Mouse (Mus musculus) liver, adult 2 months (tissue): Measurements from ENCODE around the gene Fscn2. TPM values are rescaled to one million over a fixed set of nuclear protein-coding genes. Genes with fewer than 3 reads are reported as not detected.
A peak's percentile ranks its signal among the peaks of the same experiment; 100 is the strongest.
"Not testable (repeated sequence)": the region's sequence is repeated elsewhere in the genome, so short reads cannot be mapped to it uniquely, and the experiment has no call there.

Source experiments
- DNase-seq: peaks from one replicate; pipeline ENCODE4 v3.0.0-alpha.2; 2011; ENCODE audit warnings: low read depth, low spot score; ENCODE audit errors: extremely low read depth
- H3K27ac ChIP-seq: fragments of 200-500 bp; replicated peaks from 2 replicates; pipeline ENCODE4 v1.5.1; 2012; ENCODE audit warnings: low read depth, mild to moderate bottlenecking, control low read depth, inconsistent platforms, low read length; ENCODE audit not compliant: insufficient read depth
- H3K27me3 ChIP-seq: fragments of 200-500 bp; 2 replicates; pipeline ENCODE4 v1.6.1; 2012; ENCODE audit warnings: mild to moderate bottlenecking, moderate library complexity, low read length, inconsistent platforms; ENCODE audit not compliant: control insufficient read depth, insufficient read depth
- H3K36me3 ChIP-seq: fragments of 200-500 bp; 2 replicates; pipeline ENCODE4 v1.6.1; 2012; ENCODE audit warnings: low read length, inconsistent platforms; ENCODE audit not compliant: control insufficient read depth, insufficient read depth
- H3K4me1 ChIP-seq: fragments of 200-500 bp; 2 replicates; pipeline ENCODE4 v1.6.1; 2011; ENCODE audit warnings: low read length; ENCODE audit not compliant: control insufficient read depth, insufficient read depth
- H3K4me3 ChIP-seq: fragments of 200-500 bp; 2 replicates; pipeline ENCODE4 v1.5.1; 2011; ENCODE audit warnings: low read depth, mild to moderate bottlenecking, control low read depth, low read length, moderate library complexity; ENCODE audit not compliant: insufficient read depth
- H3K79me2 ChIP-seq: fragments of 200-500 bp; 2 replicates; pipeline ENCODE4 v1.6.1; 2012; ENCODE audit warnings: inconsistent platforms, mild to moderate bottlenecking, low read length, moderate library complexity; ENCODE audit not compliant: control insufficient read depth, insufficient read depth
- H3K9ac ChIP-seq: fragments of 200-500 bp; 2 replicates; pipeline ENCODE4 v1.6.1; 2012; ENCODE audit warnings: low read depth, mild to moderate bottlenecking, control low read depth, inconsistent platforms, low read length
- CTCF ChIP-seq: fragments of 200-500 bp; IDR thresholded peaks from 2 replicates; pipeline ENCODE4 v1.5.1; 2011; ENCODE audit warnings: low read depth, low read length, control low read depth
- POLR2A ChIP-seq: fragments of 200-500 bp; IDR thresholded peaks from 2 replicates; pipeline ENCODE4 v1.6.1; 2011; ENCODE audit warnings: low read length, control low read depth; ENCODE audit not compliant: insufficient read depth; ENCODE audit errors: extremely low read depth
- WGBS: fragments of 180-500 bp; shearing (Covaris S2); methylation state at CpG from one replicate; pipeline ENCODE4 v1.1.7; 2018; 5-methylcytosine and 5-hydroxymethylcytosine counted together
- polyA plus RNA-seq: library from polyadenylated mRNA; depleted of rRNA; stranded (reverse); fragments of >200 nt; gene quantifications from 2 replicates; pipeline ENCODE4 v1.2.3, GENCODE M21; 2012
- total RNA-seq: library from RNA; depleted of rRNA; stranded (reverse); fragments of >200 nt; gene quantifications from 2 replicates; pipeline ENCODE4 v1.2.3, GENCODE M21; 2014

The Fscn2 gene
- total and polyA plus RNA-seq, 2 experiments = not detected

DNA sequence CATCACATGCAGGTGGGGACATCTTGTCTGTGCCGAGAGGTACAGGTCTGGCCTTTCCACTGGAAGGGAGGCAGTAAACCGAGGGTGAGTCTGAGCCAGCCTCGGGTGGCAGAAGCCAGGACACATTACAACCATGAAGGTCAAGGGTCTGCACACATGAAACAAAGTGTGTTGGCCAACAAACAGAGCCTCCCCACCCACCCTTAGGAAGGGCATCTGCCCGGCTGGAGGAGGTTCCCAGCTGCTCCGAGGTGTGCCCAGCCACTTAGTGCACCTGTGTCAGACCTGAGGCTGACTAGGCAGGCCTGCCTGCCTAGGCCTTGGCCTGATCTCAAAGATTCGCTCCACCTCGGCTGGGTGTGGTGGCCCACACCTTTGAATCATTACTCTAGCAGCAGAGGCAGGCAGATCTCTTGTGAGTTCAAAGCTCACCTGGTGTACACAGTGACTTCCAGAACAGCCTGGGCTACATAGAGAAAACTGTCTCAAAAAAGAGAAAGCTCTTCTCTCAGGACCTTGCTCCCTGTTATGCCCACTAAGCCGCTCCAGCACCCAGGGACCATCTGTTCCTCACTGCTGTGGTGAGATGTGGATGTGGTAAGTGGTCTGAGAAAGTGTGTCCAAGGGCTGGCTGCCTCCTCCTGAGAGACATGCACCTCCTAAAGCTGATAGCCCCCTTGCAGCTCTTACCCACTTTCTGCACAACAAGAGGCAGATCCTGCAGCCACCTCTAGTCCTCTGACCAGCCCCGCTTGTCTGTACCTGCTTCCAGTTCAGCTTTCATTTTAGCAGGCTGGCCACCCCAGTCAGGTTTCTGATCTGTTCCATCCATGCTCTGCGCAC is 9.9 kb upstream of the Fscn2 start:
- H3K79me2 ChIP-seq = peaks cover 5% of the 10 kb centered on the region
- H3K27ac ChIP-seq = no peak overlapping the region
- H3K36me3 ChIP-seq = peaks cover 2% of the 10 kb centered on the region; the same call in 1 of the 2 replicates
- H3K4me1 ChIP-seq = peaks cover 14% of the 10 kb centered on the region
- DNase-seq = no peak
- TF ChIP-seq POLR2A (no peak), CTCF (no peak)
- H3K4me3 ChIP-seq = no peak overlapping the region
- no peaks in the 10 kb centered on the region for H3K27me3 ChIP-seq
- H3K9ac ChIP-seq = no peak overlapping the region
- 89% methylated on average over 10 of the region's 10 CpGs for whole genome bisulfite sequencing

GRCm38 (mm10) chr11:120352093-120352350 is 9.3 kb upstream of the Fscn2 start:
- WGBS = 94% methylated on average over 5 of the region's 5 CpGs
- H3K36me3 ChIP-seq, H3K27me3 ChIP-seq, H3K79me2 ChIP-seq, H3K27ac ChIP-seq, DNase-seq, H3K9ac ChIP-seq, H3K4me3 ChIP-seq: not testable (repeated sequence)
- H3K4me1 ChIP-seq = peaks cover 13% of the 10 kb centered on the region

- H3K27me3 ChIP-seq = no peaks in the 10 kb centered on the region
- peaks cover 9% of the 10 kb centered on the region; the same call in 1 of the 2 replicates for H3K4me1 ChIP-seq
- H3K27ac ChIP-seq = peak overlapping the region; percentile 22
- 58% methylated on average over 13 of the region's 13 CpGs for WGBS
- no peak overlapping the region for H3K4me3 ChIP-seq
- TF ChIP-seq CTCF (no peak), POLR2A (no peak)
- H3K36me3 ChIP-seq = no peaks in the 10 kb centered on the region
- H3K79me2 ChIP-seq = peaks cover 5% of the 10 kb centered on the region
- no peak for DNase-seq
- H3K9ac ChIP-seq = no peak overlapping the region
Observed at GRCm38 (mm10) chr11:120352571-120353290, 8.6 kb upstream of the Fscn2 start.

DNA sequence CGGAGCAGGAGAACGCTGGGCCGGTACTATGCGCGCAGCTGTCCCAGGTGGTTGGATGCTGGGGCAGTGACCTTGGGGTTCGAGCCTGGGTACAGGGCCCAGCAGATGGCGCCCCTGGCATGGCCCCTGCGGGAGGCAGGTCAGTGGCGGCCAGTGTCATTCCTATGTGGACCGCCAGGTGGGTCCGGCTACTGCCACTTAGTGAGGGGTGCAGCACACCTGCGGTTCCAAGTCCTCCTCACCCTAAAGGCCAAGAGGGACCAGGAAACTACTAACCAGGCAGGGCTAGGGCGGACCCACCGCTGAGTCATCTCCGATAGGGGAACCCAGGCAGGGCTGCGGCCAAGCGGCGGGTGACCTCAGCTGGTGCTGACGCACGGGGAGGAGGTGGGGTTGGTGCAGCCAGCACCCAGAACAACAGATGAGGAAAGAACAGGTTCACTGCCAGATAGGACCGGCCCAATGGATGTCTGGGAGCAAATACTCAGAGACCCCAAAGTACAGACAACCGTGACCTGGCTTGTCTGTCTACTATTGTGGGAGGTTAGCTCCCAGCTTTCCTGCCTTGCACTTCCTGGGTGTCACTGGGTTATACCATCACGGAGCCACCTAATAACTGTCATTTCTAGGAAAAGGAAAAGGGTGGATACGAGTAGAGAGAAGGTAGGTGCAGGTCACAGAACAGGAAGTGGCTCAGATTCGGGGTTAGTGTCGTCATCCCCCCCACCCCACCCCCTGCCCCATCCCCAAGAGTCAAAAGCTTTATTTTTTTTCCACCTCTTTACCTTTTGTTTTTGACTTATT is 7.6 kb upstream of the Fscn2 start:
- peaks cover 9% of the 10 kb centered on the region; the same call in 1 of the 2 replicates for H3K4me1 ChIP-seq
- H3K9ac ChIP-seq = peak overlapping the region; percentile 48
- H3K79me2 ChIP-seq = no peaks in the 10 kb centered on the region
- peak; percentile 77 for DNase-seq
- 5% methylated on average over 26 of the region's 26 CpGs for WGBS
- H3K4me3 ChIP-seq = peak overlapping the region; percentile 43
- TF ChIP-seq POLR2A = no peak
- peak; percentile 91 for TF ChIP-seq CTCF
- no peaks in the 10 kb centered on the region for H3K36me3 ChIP-seq
- H3K27me3 ChIP-seq = no peaks in the 10 kb centered on the region
- peak overlapping the region; percentile 53 for H3K27ac ChIP-seq

DNA sequence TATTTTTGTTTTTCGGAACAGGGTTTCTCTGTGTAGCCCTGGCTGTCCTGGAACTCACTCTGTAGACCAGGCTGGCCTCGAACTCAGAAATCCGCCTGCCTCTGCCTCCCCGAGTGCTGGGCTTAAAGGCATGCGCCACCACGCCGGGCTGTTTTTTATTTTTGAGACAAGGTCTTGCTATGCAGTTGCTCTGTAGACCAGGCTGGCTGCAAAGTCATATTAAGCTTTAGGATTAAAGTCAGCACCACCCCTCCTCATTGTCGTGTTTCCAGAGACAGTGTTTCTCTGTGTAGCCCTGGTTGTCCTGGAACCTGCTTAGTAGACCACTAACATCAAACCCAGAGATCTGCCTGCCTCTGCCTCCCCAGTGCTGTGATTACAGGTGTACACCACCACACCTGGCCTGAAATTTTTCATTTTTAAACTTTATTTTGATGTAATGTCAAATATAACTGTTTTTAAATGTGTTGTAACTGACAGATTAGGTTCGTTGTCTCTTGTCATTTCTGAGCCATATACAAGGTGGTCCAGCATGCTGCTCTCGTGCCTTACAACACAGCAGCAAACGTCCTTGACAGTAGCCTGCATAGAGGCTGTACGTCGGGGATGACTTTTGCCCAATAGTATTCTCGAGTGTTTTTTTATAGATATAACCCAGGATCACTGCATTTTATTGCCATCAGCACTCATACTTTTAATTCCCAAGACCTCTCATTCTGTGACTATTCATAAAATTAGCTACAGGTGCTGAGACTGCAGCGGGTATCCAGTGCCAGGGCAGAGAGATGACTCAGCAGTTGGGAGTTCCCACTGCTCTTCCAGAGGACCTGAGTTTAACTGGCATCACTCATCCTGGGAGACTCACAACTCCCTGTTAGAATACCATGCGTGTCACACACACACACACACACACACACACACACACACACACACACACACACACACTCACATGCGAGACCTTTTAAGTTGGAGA is 6.7 kb upstream of the Fscn2 start:
- Histone ChIP-seq H3K9ac (no peak overlapping the region), H3K27me3 (no peaks in the 10 kb centered on the region), H3K79me2 (no peaks in the 10 kb centered on the region), H3K27ac (no peak overlapping the region), H3K36me3 (no peaks in the 10 kb centered on the region), H3K4me3 (no peak overlapping the region), H3K4me1 (peaks cover 7% of the 10 kb centered on the region; the same call in 1 of the 2 replicates)
- no peak for DNase-seq
- 85% methylated on average over 17 of the region's 17 CpGs for WGBS
- no peak for TF ChIP-seq POLR2A
- no peak for TF ChIP-seq CTCF
